Mouse (Mus musculus) brain, embryonic 14.5 days (tissue): Measurements from ENCODE around the gene Gpr137. TPM values are rescaled to one million over a fixed set of nuclear protein-coding genes. Genes with fewer than 3 reads are reported as not detected.

Experiments used
- DNase-seq: peaks from one replicate; pipeline ENCODE4 v3.0.0-alpha.2; 2011; ENCODE audit warnings: low read depth
- CTCF ChIP-seq: fragments of 200-500 bp; IDR thresholded peaks from 2 replicates; pipeline ENCODE4 v1.5.1; 2012; ENCODE audit warnings: inconsistent platforms, mild to moderate bottlenecking, moderate library complexity, borderline replicate concordance; ENCODE audit not compliant: insufficient read depth, insufficient read length; ENCODE audit errors: extremely low read depth
- POLR2A ChIP-seq: fragments of 200-500 bp; IDR thresholded peaks from 2 replicates; pipeline ENCODE4 v1.6.1; 2012; ENCODE audit warnings: mild to moderate bottlenecking, inconsistent platforms, borderline replicate concordance; ENCODE audit not compliant: poor library complexity, insufficient read depth, insufficient read length, severe bottlenecking; ENCODE audit errors: extremely low read depth
- polyA plus RNA-seq: library from polyadenylated mRNA; depleted of rRNA; stranded (reverse); fragments of >200 nt; gene quantifications from 2 replicates; pipeline ENCODE4 v1.2.3, GENCODE M21; 2012

Gpr137 gene
- polyA plus RNA-seq, 1 experiment: 75.5 TPM

DNA sequence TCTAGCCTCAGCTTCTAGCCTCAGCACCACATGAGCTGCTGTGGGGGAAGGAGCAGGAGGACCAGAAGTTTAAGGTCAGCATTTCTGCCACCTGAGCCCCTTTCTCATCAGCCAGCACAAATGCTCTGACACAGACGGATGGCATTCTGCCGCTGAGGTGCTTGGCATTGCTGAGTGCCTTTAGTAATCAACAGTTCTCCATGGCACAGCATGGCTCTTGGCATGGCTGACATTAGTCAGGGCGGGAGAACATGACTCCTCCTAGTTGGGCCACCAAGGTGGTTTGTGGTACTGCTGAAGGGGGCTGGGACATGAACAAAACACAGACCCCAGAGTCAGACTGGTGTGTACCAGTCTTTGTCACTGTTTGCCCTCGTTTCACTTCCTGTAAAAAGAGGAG lies 5.9 kb upstream of the Gpr137 start:
- TF ChIP-seq CTCF: no peak
- TF ChIP-seq POLR2A: no peak
- no peak for DNase-seq

DNA sequence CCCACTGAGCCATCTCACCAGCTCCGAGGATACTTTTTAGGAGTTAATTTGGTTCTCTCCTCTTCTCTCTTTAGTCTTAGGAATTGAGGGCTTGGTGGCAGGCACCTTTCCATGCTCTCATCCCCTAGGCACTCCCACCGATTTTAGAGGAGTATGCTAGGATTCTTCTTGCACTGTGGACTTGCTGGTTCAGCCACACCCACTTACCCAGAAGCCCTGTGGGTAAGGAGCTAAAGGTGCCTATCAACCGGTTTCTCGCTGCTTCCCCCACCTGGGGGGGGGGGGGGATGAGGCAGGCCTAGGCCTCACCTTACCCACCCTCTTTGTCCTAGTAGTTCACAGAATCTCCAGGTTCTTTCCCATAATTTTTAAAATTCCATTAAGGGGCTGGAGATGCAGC lies 5.5 kb upstream of the Gpr137 start:
- TF ChIP-seq CTCF: no peak
- no peak for TF ChIP-seq POLR2A
- DNase-seq: no peak

DNA sequence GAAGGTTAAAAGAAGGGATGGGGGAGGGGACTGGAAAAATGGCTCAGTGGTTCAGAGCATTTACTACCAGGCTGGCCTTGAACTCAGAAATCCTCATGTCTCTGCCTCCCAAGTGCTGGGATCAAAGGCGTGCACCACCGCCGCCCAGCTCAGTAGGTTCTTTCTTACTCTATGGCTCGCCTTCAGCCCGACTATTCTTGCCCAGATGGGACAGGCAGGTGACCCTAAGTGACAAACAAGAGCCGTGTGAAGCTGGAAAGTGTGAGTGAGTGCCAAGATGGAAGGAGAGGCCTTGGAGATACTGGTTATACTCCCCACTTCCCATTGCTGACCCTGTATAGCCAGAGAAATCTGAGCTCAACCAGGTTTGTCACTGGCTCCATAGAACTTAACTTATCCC lies 1.4 kb upstream of the Gpr137 start:
- no peak for DNase-seq

DNA sequence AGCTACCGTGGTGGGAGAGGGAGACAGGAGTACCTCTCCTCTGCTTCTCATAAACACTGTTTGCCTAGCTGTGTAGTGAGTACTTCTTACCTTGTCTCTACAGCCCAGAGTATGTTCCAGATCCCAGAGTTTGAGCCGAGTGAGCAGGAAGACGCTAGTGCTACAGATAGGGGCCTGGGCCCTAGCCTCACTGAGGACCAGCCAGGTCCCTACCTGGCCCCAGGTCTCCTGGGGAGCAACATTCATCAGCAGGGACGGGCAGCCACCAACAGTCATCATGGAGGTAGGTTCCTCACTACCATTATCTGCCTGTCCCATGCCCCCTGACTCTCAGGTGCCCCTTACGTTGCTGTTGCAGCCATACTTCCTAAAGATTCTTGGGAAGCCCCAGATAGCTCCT lies 484 bp upstream of the Gpr137 start:
- TF ChIP-seq CTCF (no peak), POLR2A (no peak)
- DNase-seq: no peak

More for the DNA sequence above, 1.4 kb upstream of the Gpr137 start:
- TF ChIP-seq POLR2A: no peak

DNA sequence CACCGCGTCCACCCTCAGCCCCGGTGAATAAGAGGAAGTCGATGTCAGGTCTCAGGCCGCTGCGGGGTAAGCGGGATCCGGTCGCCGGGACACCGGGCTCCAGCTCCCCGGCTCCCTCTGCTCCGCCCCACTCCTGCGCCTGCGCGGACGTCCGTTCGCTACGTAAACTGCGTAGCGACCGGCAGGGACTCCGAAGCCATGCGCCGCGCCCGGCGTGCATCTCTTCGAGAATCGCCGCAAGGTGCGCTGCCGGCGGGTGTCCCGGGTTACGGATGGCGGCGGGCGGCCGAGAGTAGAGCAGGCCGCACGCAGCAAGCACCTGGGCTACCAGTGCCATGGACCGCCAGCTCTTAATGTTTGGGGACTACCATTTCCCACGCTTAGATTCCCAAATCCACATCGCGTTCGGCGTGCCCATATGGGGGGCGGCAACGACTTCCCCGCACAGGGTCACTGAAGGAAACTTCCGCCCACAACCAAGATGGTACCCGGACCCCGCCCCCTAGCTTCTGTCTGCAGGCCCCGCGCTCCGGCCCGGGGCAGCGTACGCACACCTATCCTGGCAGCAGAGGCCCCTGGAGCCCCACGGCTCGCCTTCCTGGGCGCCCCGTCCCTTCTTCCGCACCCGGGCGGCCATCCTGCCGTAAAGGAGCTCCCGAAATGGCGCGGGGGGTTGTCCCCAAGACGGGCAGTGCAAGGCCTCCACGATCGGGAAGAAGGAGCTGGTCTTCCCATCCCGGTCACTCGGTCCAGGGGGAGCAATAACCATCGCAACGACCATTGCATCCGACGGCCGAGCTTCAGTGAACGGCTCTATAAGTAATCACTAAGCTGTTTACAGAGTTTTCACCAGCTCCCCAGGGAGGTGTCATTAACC lies 670 bp downstream of the Gpr137 start, which contains the start of gene Bad:
TSS of gene Bad (plus strand) at position 490 of the 877 bp plus-strand sequence.
- peak; percentile 97 for DNase-seq
- TF ChIP-seq POLR2A (peak; percentile 89; the same call in 1 of the 2 replicates), CTCF (no peak)

DNA sequence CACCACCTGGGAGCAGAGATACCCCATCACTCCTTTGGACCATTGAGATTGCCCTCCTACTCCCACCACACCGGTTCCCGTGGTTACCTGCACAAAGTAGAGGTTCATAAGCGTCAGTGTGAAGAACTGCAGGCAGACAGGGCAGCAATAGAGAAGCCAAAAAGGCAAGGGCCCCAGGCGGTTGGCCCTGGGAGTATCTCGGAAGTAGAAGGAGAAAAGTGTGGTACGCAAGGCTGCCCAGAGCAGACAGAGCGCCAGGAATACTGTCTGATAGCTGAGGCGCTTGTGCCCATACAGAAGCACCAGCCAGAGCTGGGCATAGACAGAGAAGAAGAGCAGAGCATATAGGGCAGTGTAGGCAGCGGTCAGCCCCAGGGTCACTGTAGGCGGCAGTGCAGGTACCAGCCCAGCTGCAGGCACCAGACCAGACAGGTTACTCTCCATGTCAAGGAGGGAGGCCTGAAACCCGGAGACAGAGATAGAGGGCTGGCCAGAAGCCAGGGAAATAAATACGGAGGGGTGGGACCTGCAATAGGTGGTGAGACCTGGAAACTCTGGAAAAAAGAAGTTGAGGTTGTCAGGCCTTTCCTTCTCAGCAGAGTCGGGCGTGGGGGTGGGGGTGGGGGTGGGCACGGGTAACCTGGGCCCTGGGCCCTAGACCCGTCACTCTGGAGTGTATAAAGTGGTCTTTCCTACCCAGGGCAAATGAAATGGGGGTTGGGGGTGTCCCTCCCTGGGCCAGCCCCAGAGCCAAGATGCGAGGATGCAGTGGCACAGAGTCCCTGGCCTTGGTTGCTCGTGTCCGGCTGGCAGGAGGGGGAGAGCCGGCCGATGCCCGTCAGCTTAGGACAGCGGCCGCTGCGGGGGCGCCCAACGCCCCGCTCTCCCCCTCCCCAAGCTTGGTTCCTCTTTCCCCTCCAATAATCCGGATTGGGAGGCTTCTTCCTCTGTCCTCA lies 1.6 kb downstream of the Gpr137 start:
- no peak for DNase-seq
- TF ChIP-seq POLR2A (no peak), CTCF (no peak)

DNA sequence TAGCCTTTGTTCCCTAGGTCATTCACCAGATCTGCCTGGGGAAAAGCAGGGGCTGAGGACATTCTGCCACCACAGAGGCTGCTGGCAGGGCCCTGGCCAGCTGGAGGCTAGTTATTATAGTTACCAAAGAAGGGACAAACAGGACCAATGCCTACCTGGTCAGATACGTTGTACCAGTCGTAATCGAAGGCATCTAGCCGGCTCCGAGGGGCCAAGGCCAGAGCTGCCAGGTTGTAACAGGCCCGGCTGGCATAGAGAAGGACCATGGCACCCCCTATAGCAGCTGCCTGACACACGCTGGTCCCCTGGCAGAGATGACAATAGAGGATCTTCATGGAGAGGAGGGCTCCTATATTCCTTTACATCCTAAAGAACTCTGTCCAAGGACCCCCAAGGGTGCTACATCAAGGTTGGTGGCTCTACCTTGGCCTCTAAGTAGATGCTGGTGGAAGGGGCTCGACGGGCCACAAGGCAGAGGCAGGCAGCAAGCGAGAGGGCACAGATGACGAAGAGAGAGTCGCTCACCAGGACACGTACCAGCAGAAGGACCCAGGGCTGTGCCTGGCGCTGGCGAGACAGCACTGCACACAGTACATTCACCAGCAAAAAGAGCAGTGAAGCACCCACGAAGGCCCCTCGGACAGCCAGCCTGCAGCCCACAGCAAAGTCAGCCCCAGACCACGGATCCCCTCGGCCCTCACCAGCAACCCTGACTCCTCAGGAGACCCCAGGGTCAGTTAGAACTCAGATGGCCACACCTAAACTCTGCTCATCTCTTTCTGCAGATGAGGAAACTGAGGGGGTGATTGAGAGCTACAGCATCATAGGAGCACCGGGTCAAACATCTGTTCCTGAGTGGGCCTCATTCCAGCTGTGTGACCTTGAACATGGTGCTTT lies 2.9 kb downstream of the Gpr137 start:
- no peak for DNase-seq
- TF ChIP-seq CTCF: no peak
- TF ChIP-seq POLR2A: no peak

DNA sequence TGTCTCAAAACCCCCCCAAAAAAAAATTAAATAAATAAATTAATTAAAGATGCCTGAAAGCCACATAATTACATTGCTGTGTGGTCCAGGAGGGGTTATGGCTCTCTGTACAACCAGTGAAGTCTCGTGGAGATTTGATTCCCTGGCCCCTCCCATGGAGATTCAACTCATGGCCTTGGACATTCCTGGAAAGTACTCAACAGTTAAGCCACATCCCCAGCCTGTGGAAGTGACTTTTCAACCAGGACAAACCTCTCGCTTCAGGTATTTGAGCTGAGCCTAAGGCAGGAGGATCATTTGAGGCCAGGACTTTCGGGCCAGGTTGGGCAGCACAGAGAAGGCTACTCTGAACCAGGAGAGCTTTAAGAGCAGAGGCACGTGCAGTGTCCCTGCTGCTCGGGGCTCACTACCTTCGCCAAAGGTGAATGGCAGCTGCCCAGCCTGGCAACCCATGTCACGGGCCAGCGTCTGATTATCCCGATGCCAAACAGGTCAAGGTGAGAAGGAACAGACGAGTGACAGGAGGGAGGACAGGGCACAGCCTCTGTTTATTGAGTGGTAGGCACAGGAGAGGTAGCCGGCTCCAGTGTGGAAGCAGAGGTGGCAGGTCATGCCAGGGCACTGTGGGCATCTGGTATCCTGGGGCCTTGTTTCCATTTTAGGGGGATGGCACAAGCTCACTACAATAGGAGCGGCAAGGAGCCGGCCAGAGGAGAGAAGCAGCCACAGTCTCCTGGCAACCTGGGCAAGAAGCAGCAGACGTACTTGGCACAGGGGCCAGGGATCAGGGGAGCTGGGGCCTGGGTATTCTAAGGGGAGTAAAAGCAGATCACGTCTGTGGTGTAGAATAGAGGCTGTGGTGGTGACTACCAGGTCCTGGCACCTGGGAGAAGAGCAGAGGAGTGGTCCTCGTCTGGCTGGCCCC lies 4.5 kb downstream of the Gpr137 start:
- DNase-seq: no peak
- no peak for TF ChIP-seq CTCF

DNA sequence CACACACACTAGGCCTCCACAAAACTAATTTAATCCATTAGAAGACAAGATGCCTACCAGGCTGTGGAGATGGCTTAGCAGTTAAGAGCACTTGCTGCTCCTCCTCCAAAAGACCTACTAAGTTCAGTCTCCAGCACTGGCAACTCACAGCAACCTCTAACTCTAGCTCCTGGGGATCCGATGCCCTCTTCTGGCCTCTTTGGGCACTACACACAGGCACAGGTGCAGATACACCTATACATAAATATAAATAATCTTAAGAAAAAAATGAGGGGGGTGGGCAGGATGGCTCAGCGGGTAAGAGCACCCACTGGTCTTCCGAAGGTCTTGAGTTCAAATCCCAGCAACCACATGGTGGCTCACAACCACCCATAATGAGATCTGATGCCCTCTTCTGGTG lies 6.0 kb downstream of the Gpr137 start:
- TF ChIP-seq CTCF: no peak; the same call in 1 of the 2 replicates
- no peak for TF ChIP-seq POLR2A
- DNase-seq: no peak
